Mouse (Mus musculus) stomach, postnatal 0 days (tissue): ENCODE data around the gene Rit1.

ENCODE experiments used
- CTCF ChIP-seq: IDR thresholded peaks from 2 replicates; pipeline ENCODE4 v1.5.1; 2016; ENCODE audit warnings: antibody characterized with exemption, low read depth, mild to moderate bottlenecking, moderate library complexity
- EP300 ChIP-seq: optimal IDR thresholded peaks from 2 replicates; pipeline ENCODE3; 2016; ENCODE audit warnings: antibody characterized with exemption

GRCm38 (mm10) chr3:88755541-88755940 is 38.9 kb downstream of the Rit1 start:
- TF ChIP-seq CTCF = no peak
- no peak for TF ChIP-seq EP300
